Mouse (Mus musculus): ENCODE data around the gene Xaf1.

The Xaf1 gene

GRCm38 (mm10) chr11:72361385-72362346 is 60.2 kb downstream of the Xaf1 start:
- peak in 1 of 2 experiments; percentile 74 for DNase-seq (ENCODE audit: low spot score in 2 of 2)

- no peak for DNase-seq (ENCODE audit: low spot score in 2 of 2)
These were observed 60.9 kb downstream of the Xaf1 start, which contains the start of gene Tekt1 for GRCm38 (mm10) chr11:72362347-72362741. TSS of gene Tekt1 (minus strand) at chr11:72362442.

Measured in urinary bladder, postnatal 4 days (tissue).